Mouse (Mus musculus): Measurements from ENCODE around the gene Exoc4.
A peak's percentile ranks its signal among the peaks of the same experiment; 100 is the strongest.

Gene Exoc4

GRCm38 (mm10) chr6:33866901-33867580, 618.2 kb downstream of the Exoc4 start:
- DNase-seq (ENCODE audit: low spot score), result no peak

GRCm38 (mm10) chr6:33869251-33869650, 620.4 kb downstream of the Exoc4 start:
- no peak for DNase-seq (ENCODE audit: low spot score)

- no peak for DNase-seq (ENCODE audit: low spot score)
These were observed 621.7 kb downstream of the Exoc4 start for GRCm38 (mm10) chr6:33870468-33871142.

- no peak for DNase-seq (ENCODE audit: low spot score)
These were observed 622.4 kb downstream of the Exoc4 start for GRCm38 (mm10) chr6:33871286-33871685.

- no peak for DNase-seq (ENCODE audit: low spot score)
These were observed 623.3 kb downstream of the Exoc4 start for GRCm38 (mm10) chr6:33872192-33872591.

GRCm38 (mm10) chr6:33873000-33873399, 624.1 kb downstream of the Exoc4 start:
- no peak for DNase-seq (ENCODE audit: low spot score)

GRCm38 (mm10) chr6:33874291-33875014, 625.6 kb downstream of the Exoc4 start:
- no peak for DNase-seq (ENCODE audit: low spot score)

- DNase-seq (ENCODE audit: low spot score), result no peak
These were observed 635.3 kb downstream of the Exoc4 start for GRCm38 (mm10) chr6:33884141-33884683.

GRCm38 (mm10) chr6:33886941-33887340, 638.1 kb downstream of the Exoc4 start:
- DNase-seq (ENCODE audit: low spot score), result no peak

GRCm38 (mm10) chr6:33890926-33891325, 642.0 kb downstream of the Exoc4 start:
- no peak for DNase-seq (ENCODE audit: low spot score)

- DNase-seq (ENCODE audit: low spot score), result no peak
These were observed 643.3 kb downstream of the Exoc4 start for GRCm38 (mm10) chr6:33892142-33892541.

GRCm38 (mm10) chr6:33899973-33900372, 651.1 kb downstream of the Exoc4 start:
- no peak for DNase-seq (ENCODE audit: low spot score)

- no peak for DNase-seq (ENCODE audit: low spot score)
These were observed 651.7 kb downstream of the Exoc4 start for GRCm38 (mm10) chr6:33900615-33901014.

GRCm38 (mm10) chr6:33905099-33905498, 656.2 kb downstream of the Exoc4 start:
- no peak for DNase-seq (ENCODE audit: low spot score)

- no peak for DNase-seq (ENCODE audit: low spot score)
These were observed 661.8 kb downstream of the Exoc4 start for GRCm38 (mm10) chr6:33910671-33911070.

- DNase-seq (ENCODE audit: low spot score), result no peak
These were observed 664.2 kb downstream of the Exoc4 start for GRCm38 (mm10) chr6:33913072-33913471.

- DNase-seq (ENCODE audit: low spot score), result no peak
These were observed 664.6 kb downstream of the Exoc4 start for GRCm38 (mm10) chr6:33913486-33913885.

- DNase-seq (ENCODE audit: low spot score), result no peak
These were observed 665.1 kb downstream of the Exoc4 start for GRCm38 (mm10) chr6:33913964-33914363.

- DNase-seq (ENCODE audit: low spot score), result no peak
These were observed 674.7 kb downstream of the Exoc4 start for GRCm38 (mm10) chr6:33923571-33923970.

- no peak for DNase-seq (ENCODE audit: low spot score)
These were observed 676.0 kb downstream of the Exoc4 start for GRCm38 (mm10) chr6:33924888-33925287.

GRCm38 (mm10) chr6:33929342-33930086, 680.6 kb downstream of the Exoc4 start:
- peak; percentile 21 for DNase-seq (ENCODE audit: low spot score)

Measured in ovary, postnatal 10 days (tissue).